Comparison of ENCODE assay signal across 14 mouse cellular contexts in the genomic region with DNA sequence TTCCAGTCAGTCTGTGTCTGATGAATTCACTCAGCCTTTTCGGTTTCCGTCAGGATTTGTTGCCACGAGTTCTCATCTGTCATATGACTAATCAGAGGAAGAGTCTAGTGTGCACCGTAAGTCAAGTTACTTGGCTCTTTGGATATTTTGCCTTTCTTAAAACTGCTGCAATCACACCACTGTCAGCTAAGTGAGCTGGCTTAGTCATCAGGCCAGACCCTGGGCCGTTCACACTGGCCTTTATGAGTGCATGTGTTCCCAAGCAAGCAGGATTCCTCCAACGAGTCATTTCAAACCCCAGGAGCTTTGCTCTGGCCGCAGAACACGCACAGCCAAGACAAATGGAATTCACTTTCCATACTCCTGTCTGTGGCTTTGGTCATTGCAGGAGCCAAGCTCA.
DNase-seq lines count a peak whose midpoint lies in the region; ATAC-seq and TF ChIP-seq lines count a peak whose summit lies in the region.
"Had no signal": no experiment of that assay in that cellular context is flagged by ENCODE, and none has a peak within 500 bp of the region (broad histone marks: within the 10 kb centered on the region; RNA-seq: fewer than 3 reads in every experiment).

No protein-coding gene starts in this region.

- H3K36me3 ChIP-seq in stomach, postnatal 0 days (ENCODE audit: control insufficient read depth, insufficient read depth, low read length): no peaks in the 10 kb centered on the region
- no peaks in the 10 kb centered on the region for H3K36me3 ChIP-seq in kidney, embryonic 16.5 days (ENCODE audit: insufficient read depth, low read length)
- H3K36me3 ChIP-seq in embryonic facial prominence, embryonic 10.5 days (replicated peaks): no peaks in the 10 kb centered on the region
- H3K36me3 ChIP-seq: liver, embryonic 12.5 days had no signal

- H3K4me3 ChIP-seq in stomach, postnatal 0 days (ENCODE audit: low read depth, low read length): no peak overlapping the region
- no peak overlapping the region for H3K4me3 ChIP-seq in kidney, embryonic 16.5 days (ENCODE audit: low read length)
- no peak overlapping the region for H3K4me3 ChIP-seq in embryonic facial prominence, embryonic 10.5 days
- H3K4me3 ChIP-seq: left cerebral cortex, adult 2 months; liver, embryonic 12.5 days had no signal

- H3K4me2 ChIP-seq in stomach, postnatal 0 days (replicated peaks; ENCODE audit: low read depth): no peak overlapping the region
- H3K4me2 ChIP-seq in kidney, embryonic 16.5 days (replicated peaks; ENCODE audit: low read depth, low read length): no peak overlapping the region
- H3K4me2 ChIP-seq: liver, embryonic 12.5 days had no signal

- 39% methylated on average over 8 of the region's 8 CpGs for WGBS in stomach, postnatal 0 days
- 67% methylated on average over 8 of the region's 8 CpGs for WGBS in kidney, embryonic 16.5 days
- 85% methylated on average over 8 of the region's 8 CpGs for WGBS in embryonic facial prominence, embryonic 10.5 days

- peak; percentile 34; the same call in 1 of the 2 replicates for TF ChIP-seq CTCF in stomach, postnatal 0 days (IDR thresholded peaks at IDR 0.05; ENCODE audit: low read depth)

- DNase-seq in urinary bladder, postnatal 14 days (ENCODE audit: low spot score): peak; percentile 22
- no peak for DNase-seq in urinary bladder, adult 2 months (ENCODE audit: low spot score)
- peak; percentile 56 for DNase-seq in adrenal gland, postnatal 10 days
- peak; percentile 77 for DNase-seq in gastrocnemius, postnatal 25 days
- no peak for DNase-seq in stomach, postnatal 0 days (ENCODE audit: low spot score)
- no peak for DNase-seq in cerebellum, adult 9-11 months
- DNase-seq in embryonic facial prominence, embryonic 10.5 days (ENCODE audit: low spot score): no peak
- DNase-seq: cerebellum, adult 2 months; kidney, postnatal 10 days; thymus, adult 2 months had no signal

- H3K9me3 ChIP-seq in stomach, postnatal 0 days (ENCODE audit: control insufficient read depth, low read length): no peaks in the 10 kb centered on the region
- no peaks in the 10 kb centered on the region for H3K9me3 ChIP-seq in kidney, embryonic 16.5 days (ENCODE audit: low read length)
- no peaks in the 10 kb centered on the region for H3K9me3 ChIP-seq in embryonic facial prominence, embryonic 10.5 days
- H3K9me3 ChIP-seq: liver, embryonic 12.5 days had no signal

- no peak overlapping the region for H3K9ac ChIP-seq in stomach, postnatal 0 days (ENCODE audit: low read length)
- no peak overlapping the region for H3K9ac ChIP-seq in kidney, embryonic 16.5 days (replicated peaks; ENCODE audit: low read length)
- H3K9ac ChIP-seq: liver, embryonic 12.5 days had no signal

- no peaks in the 10 kb centered on the region for H3K27me3 ChIP-seq in stomach, postnatal 0 days (ENCODE audit: control insufficient read depth, insufficient read depth, low read length)
- no peaks in the 10 kb centered on the region for H3K27me3 ChIP-seq in kidney, embryonic 16.5 days (ENCODE audit: insufficient read depth, low read length)
- no peaks in the 10 kb centered on the region for H3K27me3 ChIP-seq in embryonic facial prominence, embryonic 10.5 days (replicated peaks; ENCODE audit: low read depth, poor library complexity, severe bottlenecking)
- H3K27me3 ChIP-seq: liver, embryonic 12.5 days had no signal

- peak; percentile 57; the same call in 1 of the 2 replicates for ATAC-seq in stomach, postnatal 0 days (ENCODE audit: low FRiP score, low TSS enrichment)
- no peak for ATAC-seq in kidney, embryonic 16.5 days (ENCODE audit: low FRiP score, low TSS enrichment)
- ATAC-seq: hindbrain, embryonic 16.5 days; liver, embryonic 12.5 days had no signal

- no peaks in the 10 kb centered on the region; the same call in 1 of the 2 replicates for H3K4me1 ChIP-seq in stomach, postnatal 0 days (replicated peaks; ENCODE audit: control insufficient read depth, insufficient read depth)
- H3K4me1 ChIP-seq in kidney, embryonic 16.5 days (ENCODE audit: insufficient read depth, low read length): no peaks in the 10 kb centered on the region
- H3K4me1 ChIP-seq in embryonic facial prominence, embryonic 10.5 days: peaks cover 15% of the 10 kb centered on the region

- no peak for TF ChIP-seq EP300 in stomach, postnatal 0 days (optimal IDR thresholded peaks at IDR 0.05)

- no peak overlapping the region for H3K27ac ChIP-seq in stomach, postnatal 0 days (replicated peaks)
- H3K27ac ChIP-seq in kidney, embryonic 16.5 days (ENCODE audit: low read length): no peak overlapping the region
- no peak overlapping the region for H3K27ac ChIP-seq in embryonic facial prominence, embryonic 10.5 days (replicated peaks)
- H3K27ac ChIP-seq: left cerebral cortex, adult 2 months; liver, embryonic 12.5 days had no signal

Comparison
In these comparisons a context has a peak if more than half of its experiments do, and no peak if none do; other contexts are left out.
1. DNase-seq: peak in urinary bladder, postnatal 14 days (single experiment), adrenal gland, postnatal 10 days (single experiment) and gastrocnemius, postnatal 25 days (single experiment); none in urinary bladder, adult 2 months (single experiment), stomach, postnatal 0 days (single experiment), cerebellum, adult 9-11 months (single experiment) and embryonic facial prominence, embryonic 10.5 days (single experiment).